Mouse (Mus musculus) liver, adult 2 months (tissue): Measurements from ENCODE around the gene Spata13. TPM values are rescaled to one million over a fixed set of nuclear protein-coding genes. Genes with fewer than 3 reads are reported as not detected.

Source experiments
- DNase-seq: peaks from one replicate; pipeline ENCODE4 v3.0.0-alpha.2; 2011; ENCODE audit warnings: low read depth, low spot score; ENCODE audit errors: extremely low read depth
- H3K27ac ChIP-seq: fragments of 200-500 bp; replicated peaks from 2 replicates; pipeline ENCODE4 v1.5.1; 2012; ENCODE audit warnings: low read depth, mild to moderate bottlenecking, control low read depth, inconsistent platforms, low read length; ENCODE audit not compliant: insufficient read depth
- H3K27me3 ChIP-seq: fragments of 200-500 bp; 2 replicates; pipeline ENCODE4 v1.6.1; 2012; ENCODE audit warnings: mild to moderate bottlenecking, moderate library complexity, low read length, inconsistent platforms; ENCODE audit not compliant: control insufficient read depth, insufficient read depth
- H3K36me3 ChIP-seq: fragments of 200-500 bp; 2 replicates; pipeline ENCODE4 v1.6.1; 2012; ENCODE audit warnings: low read length, inconsistent platforms; ENCODE audit not compliant: control insufficient read depth, insufficient read depth
- H3K4me1 ChIP-seq: fragments of 200-500 bp; 2 replicates; pipeline ENCODE4 v1.6.1; 2011; ENCODE audit warnings: low read length; ENCODE audit not compliant: control insufficient read depth, insufficient read depth
- H3K4me3 ChIP-seq: fragments of 200-500 bp; 2 replicates; pipeline ENCODE4 v1.5.1; 2011; ENCODE audit warnings: low read depth, mild to moderate bottlenecking, control low read depth, low read length, moderate library complexity; ENCODE audit not compliant: insufficient read depth
- H3K79me2 ChIP-seq: fragments of 200-500 bp; 2 replicates; pipeline ENCODE4 v1.6.1; 2012; ENCODE audit warnings: inconsistent platforms, mild to moderate bottlenecking, low read length, moderate library complexity; ENCODE audit not compliant: control insufficient read depth, insufficient read depth
- H3K9ac ChIP-seq: fragments of 200-500 bp; 2 replicates; pipeline ENCODE4 v1.6.1; 2012; ENCODE audit warnings: low read depth, mild to moderate bottlenecking, control low read depth, inconsistent platforms, low read length
- CTCF ChIP-seq: fragments of 200-500 bp; IDR thresholded peaks from 2 replicates; pipeline ENCODE4 v1.5.1; 2011; ENCODE audit warnings: low read depth, low read length, control low read depth
- POLR2A ChIP-seq: fragments of 200-500 bp; IDR thresholded peaks from 2 replicates; pipeline ENCODE4 v1.6.1; 2011; ENCODE audit warnings: low read length, control low read depth; ENCODE audit not compliant: insufficient read depth; ENCODE audit errors: extremely low read depth
- WGBS: fragments of 180-500 bp; shearing (Covaris S2); methylation state at CpG from one replicate; pipeline ENCODE4 v1.1.7; 2018; 5-methylcytosine and 5-hydroxymethylcytosine counted together
- polyA plus RNA-seq: library from polyadenylated mRNA; depleted of rRNA; stranded (reverse); fragments of >200 nt; gene quantifications from 2 replicates; pipeline ENCODE4 v1.2.3, GENCODE M21; 2012
- total RNA-seq: library from RNA; depleted of rRNA; stranded (reverse); fragments of >200 nt; gene quantifications from 2 replicates; pipeline ENCODE4 v1.2.3, GENCODE M21; 2014

Spata13 gene
- total and polyA plus RNA-seq, 2 experiments = 11.9 to 20.6 TPM

GRCm38 (mm10) chr14:60698980-60699379 lies 65.2 kb downstream of the Spata13 start:
- Histone ChIP-seq H3K9ac (no peak overlapping the region), H3K4me3 (no peak overlapping the region), H3K27me3 (no peaks in the 10 kb centered on the region), H3K36me3 (peaks cover 5% of the 10 kb centered on the region; the same call in 1 of the 2 replicates), H3K27ac (no peak overlapping the region), H3K79me2 (peaks cover 18% of the 10 kb centered on the region; the same call in 1 of the 2 replicates), H3K4me1 (peaks cover 4% of the 10 kb centered on the region)
- DNase-seq = no peak
- 91% methylated on average over 10 of the region's 10 CpGs for WGBS
- no peak for TF ChIP-seq POLR2A
- TF ChIP-seq CTCF = no peak

GRCm38 (mm10) chr14:60702377-60703140 lies 68.8 kb downstream of the Spata13 start:
- Histone ChIP-seq H3K9ac (no peak overlapping the region), H3K36me3 (peaks cover 8% of the 10 kb centered on the region; the same call in 1 of the 2 replicates), H3K79me2 (peaks cover 8% of the 10 kb centered on the region; the same call in 1 of the 2 replicates), H3K27me3 (no peaks in the 10 kb centered on the region), H3K4me1 (peaks cover 4% of the 10 kb centered on the region), H3K4me3 (no peak overlapping the region), H3K27ac (no peak overlapping the region)
- peak; percentile 83 for DNase-seq
- WGBS = 50% methylated on average over 10 of the region's 10 CpGs
- TF ChIP-seq POLR2A (no peak), CTCF (no peak)

- no peaks in the 10 kb centered on the region for H3K27me3 ChIP-seq
- no peak overlapping the region for H3K4me3 ChIP-seq
- WGBS = 78% methylated on average over 6 of the region's 6 CpGs
- H3K9ac ChIP-seq = no peak overlapping the region
- DNase-seq = no peak
- H3K79me2 ChIP-seq = 0 out of 2 replicates have a peak, but pooled peaks cover 4% of the 10 kb centered on the region
- H3K4me1 ChIP-seq = peaks cover 4% of the 10 kb centered on the region
- peaks cover 9% of the 10 kb centered on the region; the same call in 1 of the 2 replicates for H3K36me3 ChIP-seq
- H3K27ac ChIP-seq = no peak overlapping the region
- no peak for TF ChIP-seq CTCF
Observed at GRCm38 (mm10) chr14:60704510-60704909, 70.7 kb downstream of the Spata13 start.

- Histone ChIP-seq H3K36me3 (peaks cover 9% of the 10 kb centered on the region; the same call in 1 of the 2 replicates), H3K27ac (no peak overlapping the region), H3K79me2 (0 out of 2 replicates have a peak, but pooled peaks cover 4% of the 10 kb centered on the region), H3K9ac (no peak overlapping the region), H3K27me3 (no peaks in the 10 kb centered on the region), H3K4me1 (peaks cover 4% of the 10 kb centered on the region), H3K4me3 (no peak overlapping the region)
- WGBS = 13% methylated on average over 3 of the region's 3 CpGs
- TF ChIP-seq CTCF (no peak), POLR2A (no peak)
- no peak for DNase-seq
Observed at GRCm38 (mm10) chr14:60704961-60705360, 71.2 kb downstream of the Spata13 start.

DNA sequence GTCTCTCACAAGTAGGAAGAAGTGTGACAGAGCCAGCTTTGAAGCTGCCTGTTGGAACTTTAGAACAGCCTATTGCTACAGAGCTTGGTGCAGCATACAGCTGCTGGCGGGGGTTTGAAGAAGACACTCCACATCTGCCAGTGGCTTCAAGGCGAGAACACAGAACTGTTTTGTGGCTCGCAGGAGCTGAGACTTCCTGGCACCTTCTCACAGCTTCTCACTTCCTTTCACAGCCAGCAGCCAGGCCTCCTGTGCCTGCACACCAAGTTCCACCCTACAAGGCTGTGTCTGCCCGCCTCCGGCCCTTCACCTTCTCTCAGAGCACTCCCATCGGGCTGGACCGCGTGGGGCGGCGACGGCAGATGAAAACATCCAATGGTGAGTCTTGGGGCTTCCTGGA lies 75.4 kb downstream of the Spata13 start:
- TF ChIP-seq CTCF = no peak
- TF ChIP-seq POLR2A = no peak
- Histone ChIP-seq H3K27me3 (no peaks in the 10 kb centered on the region), H3K27ac (no peak overlapping the region), H3K79me2 (peaks cover 4% of the 10 kb centered on the region; the same call in 1 of the 2 replicates), H3K4me1 (no peaks in the 10 kb centered on the region; the same call in 1 of the 2 replicates), H3K9ac (no peak overlapping the region), H3K36me3 (peaks cover 20% of the 10 kb centered on the region), H3K4me3 (no peak overlapping the region)
- DNase-seq = no peak
- WGBS = 87% methylated on average over 11 of the region's 11 CpGs

DNA sequence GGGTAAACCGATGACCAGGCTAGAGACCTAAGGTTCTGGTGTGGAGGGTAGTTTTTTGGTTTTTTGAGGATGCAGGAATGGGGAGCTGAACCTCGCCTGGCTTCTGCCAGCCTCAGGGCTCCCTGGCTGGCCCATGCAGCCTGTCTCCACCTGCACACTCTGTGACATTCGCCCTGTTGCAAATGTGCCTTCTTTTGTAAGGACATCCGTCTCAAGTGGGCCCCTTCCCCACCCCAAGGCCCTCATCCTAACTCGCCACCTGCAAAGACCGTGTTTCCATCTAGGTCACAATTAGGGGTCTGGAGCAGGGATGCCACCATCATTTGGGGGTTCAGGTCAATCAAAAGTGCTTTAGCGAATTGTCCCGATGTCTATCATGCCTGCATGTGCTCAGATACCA lies 75.9 kb downstream of the Spata13 start:
- Histone ChIP-seq H3K27me3 (no peaks in the 10 kb centered on the region), H3K36me3 (peaks cover 20% of the 10 kb centered on the region), H3K27ac (no peak overlapping the region), H3K9ac (no peak overlapping the region), H3K4me1 (no peaks in the 10 kb centered on the region; the same call in 1 of the 2 replicates), H3K4me3 (no peak overlapping the region), H3K79me2 (peaks cover 4% of the 10 kb centered on the region; the same call in 1 of the 2 replicates)
- WGBS = 95% methylated on average over 8 of the region's 8 CpGs
- TF ChIP-seq POLR2A (no peak), CTCF (no peak)
- DNase-seq = no peak
